Mouse (Mus musculus): ENCODE measurements at regions not wholly inside any gene's neighbourhood (a gene's known extent, or its start where the extent isn't known, plus 50 kb on each side); places are given as distances from the start of the nearest gene placed in this dataset.
"Not testable (repeated sequence)": the region's sequence is repeated elsewhere in the genome, so short reads cannot be mapped to it uniquely, and the experiment has no call there.

GRCm38 (mm10) chr8:113489436-113490107 lies 145.8 kb upstream of the Mon1b start:
- no peak for DNase-seq (ENCODE audit: low spot score in 2 of 2)

GRCm38 (mm10) chr8:113490891-113491290 lies 144.5 kb upstream of the Mon1b start:
- no peak for DNase-seq (ENCODE audit: low spot score in 2 of 2)

GRCm38 (mm10) chr8:113496896-113497295 lies 138.5 kb upstream of the Mon1b start:
- no peak for DNase-seq (ENCODE audit: low spot score in 2 of 2)

- DNase-seq (ENCODE audit: low spot score in 2 of 2): no peak
Observed at GRCm38 (mm10) chr8:113502671-113503070, 132.7 kb upstream of the Mon1b start.

- DNase-seq (ENCODE audit: low spot score in 2 of 2): no peak
Observed at GRCm38 (mm10) chr8:113512856-113513255, 122.5 kb upstream of the Mon1b start.

- no peak for DNase-seq (ENCODE audit: low spot score in 2 of 2)
Observed at GRCm38 (mm10) chr8:113513886-113514730, 121.3 kb upstream of the Mon1b start.

- DNase-seq (ENCODE audit: low spot score in 2 of 2): not testable (repeated sequence)
Observed at GRCm38 (mm10) chr8:113514731-113515375, 120.5 kb upstream of the Mon1b start.

GRCm38 (mm10) chr8:113516176-113516575 lies 119.2 kb upstream of the Mon1b start:
- DNase-seq (ENCODE audit: low spot score in 2 of 2): no peak

- DNase-seq (ENCODE audit: low spot score in 2 of 2): no peak
Observed at GRCm38 (mm10) chr8:113517912-113518311, 117.5 kb upstream of the Mon1b start.

- DNase-seq (ENCODE audit: low spot score in 2 of 2): no peak
Observed at GRCm38 (mm10) chr8:113523561-113523960, 111.8 kb upstream of the Mon1b start.

GRCm38 (mm10) chr8:113531116-113531665 lies 104.2 kb upstream of the Mon1b start:
- no peak for DNase-seq (ENCODE audit: low spot score in 2 of 2)

GRCm38 (mm10) chr8:113532881-113533280 lies 102.5 kb upstream of the Mon1b start:
- DNase-seq (ENCODE audit: low spot score in 2 of 2): no peak

- no peak for DNase-seq (ENCODE audit: low spot score in 2 of 2)
Observed at GRCm38 (mm10) chr8:113541437-113541836, 94.0 kb upstream of the Mon1b start.

GRCm38 (mm10) chr8:113542082-113542481 lies 93.3 kb upstream of the Mon1b start:
- DNase-seq (ENCODE audit: low spot score in 2 of 2): no peak

GRCm38 (mm10) chr8:113542713-113543112 lies 92.7 kb upstream of the Mon1b start:
- DNase-seq (ENCODE audit: low spot score in 2 of 2): no peak

- DNase-seq (ENCODE audit: low spot score in 2 of 2): no peak
Observed at GRCm38 (mm10) chr8:113549200-113549599, 86.2 kb upstream of the Mon1b start.

- no peak for DNase-seq (ENCODE audit: low spot score in 2 of 2)
Observed at GRCm38 (mm10) chr8:113551454-113552273, 83.7 kb upstream of the Mon1b start.

GRCm38 (mm10) chr8:113552826-113553225 lies 82.6 kb upstream of the Mon1b start:
- no peak for DNase-seq (ENCODE audit: low spot score in 2 of 2)

- no peak for DNase-seq (ENCODE audit: low spot score in 2 of 2)
Observed at GRCm38 (mm10) chr8:113554700-113555455, 80.5 kb upstream of the Mon1b start.

GRCm38 (mm10) chr8:113556994-113557393 lies 78.4 kb upstream of the Mon1b start:
- no peak for DNase-seq (ENCODE audit: low spot score in 2 of 2)

- no peak for DNase-seq (ENCODE audit: low spot score in 2 of 2)
Observed at GRCm38 (mm10) chr8:113581098-113581497, 54.3 kb upstream of the Mon1b start.
